Mouse (Mus musculus) thymus, postnatal 36 days (tissue): ENCODE data around the gene Fhad1.
"Not testable (repeated sequence)": the region's sequence is repeated elsewhere in the genome, so short reads cannot be mapped to it uniquely, and the experiment has no call there.

ENCODE experiments used
- DNase-seq, 2 experiments: peaks; one replicate each; pipeline ENCODE4 v3.0.0; 2022; ENCODE audit warnings: mixed read lengths in 2 of 2

The Fhad1 gene

DNA sequence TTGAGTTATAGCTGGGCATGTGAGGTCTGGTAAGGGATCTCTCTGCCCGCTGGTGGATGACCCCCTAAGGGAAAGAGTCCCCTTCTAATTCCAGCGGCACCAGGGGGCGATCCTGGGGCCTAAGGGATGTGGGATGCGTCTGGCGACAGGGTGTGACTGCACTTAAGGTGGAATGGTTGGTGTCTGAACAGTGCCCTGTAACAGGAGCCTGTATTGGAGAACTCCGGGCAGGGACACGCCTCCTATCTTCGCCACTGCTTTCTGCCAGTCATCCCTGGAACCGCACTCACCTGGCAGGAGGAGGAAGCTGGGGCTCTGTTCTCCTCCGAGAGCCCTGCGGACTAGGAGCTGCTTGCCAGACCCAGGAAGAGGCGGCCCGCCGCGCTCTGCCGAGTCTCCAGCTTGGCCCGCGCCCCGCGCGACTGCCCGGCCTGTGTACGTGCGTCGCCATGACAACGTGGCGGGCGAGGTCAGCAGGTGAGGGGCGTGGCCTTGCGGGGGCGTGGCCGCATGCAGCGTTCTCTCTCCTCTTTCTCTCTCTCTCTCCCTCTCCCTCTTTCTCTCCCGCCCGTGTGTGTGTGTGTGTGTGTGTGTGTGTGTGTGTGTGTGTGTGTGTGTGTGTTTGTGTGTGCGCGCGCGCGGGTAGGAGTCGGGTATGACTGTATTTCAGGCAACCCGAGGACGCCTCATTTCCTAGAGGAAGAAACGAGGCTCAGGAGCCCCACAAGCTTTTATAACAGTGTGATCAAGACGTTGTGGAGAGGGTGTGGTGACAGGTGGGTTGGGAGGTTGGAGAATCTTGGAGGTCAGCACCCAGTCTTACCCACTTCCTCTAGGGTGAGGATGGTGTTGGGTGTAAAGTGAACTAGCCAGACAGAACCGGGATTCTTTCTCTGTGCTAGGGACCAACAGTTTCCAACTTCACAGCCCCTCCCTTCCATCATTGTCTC lies at the start of gene Fhad1:
Gene Fhad1, minus strand, starts transcription at position 424 of the 950 bp plus-strand sequence.
- DNase-seq, result peak; percentile 55 to 74

GRCm38 (mm10) chr4:142063057-142063534 lies 48.2 kb upstream of the Fhad1 start:
- no peak for DNase-seq

- no peak for DNase-seq
Measured at GRCm38 (mm10) chr4:142061485-142062240, 46.8 kb upstream of the Fhad1 start.

DNA sequence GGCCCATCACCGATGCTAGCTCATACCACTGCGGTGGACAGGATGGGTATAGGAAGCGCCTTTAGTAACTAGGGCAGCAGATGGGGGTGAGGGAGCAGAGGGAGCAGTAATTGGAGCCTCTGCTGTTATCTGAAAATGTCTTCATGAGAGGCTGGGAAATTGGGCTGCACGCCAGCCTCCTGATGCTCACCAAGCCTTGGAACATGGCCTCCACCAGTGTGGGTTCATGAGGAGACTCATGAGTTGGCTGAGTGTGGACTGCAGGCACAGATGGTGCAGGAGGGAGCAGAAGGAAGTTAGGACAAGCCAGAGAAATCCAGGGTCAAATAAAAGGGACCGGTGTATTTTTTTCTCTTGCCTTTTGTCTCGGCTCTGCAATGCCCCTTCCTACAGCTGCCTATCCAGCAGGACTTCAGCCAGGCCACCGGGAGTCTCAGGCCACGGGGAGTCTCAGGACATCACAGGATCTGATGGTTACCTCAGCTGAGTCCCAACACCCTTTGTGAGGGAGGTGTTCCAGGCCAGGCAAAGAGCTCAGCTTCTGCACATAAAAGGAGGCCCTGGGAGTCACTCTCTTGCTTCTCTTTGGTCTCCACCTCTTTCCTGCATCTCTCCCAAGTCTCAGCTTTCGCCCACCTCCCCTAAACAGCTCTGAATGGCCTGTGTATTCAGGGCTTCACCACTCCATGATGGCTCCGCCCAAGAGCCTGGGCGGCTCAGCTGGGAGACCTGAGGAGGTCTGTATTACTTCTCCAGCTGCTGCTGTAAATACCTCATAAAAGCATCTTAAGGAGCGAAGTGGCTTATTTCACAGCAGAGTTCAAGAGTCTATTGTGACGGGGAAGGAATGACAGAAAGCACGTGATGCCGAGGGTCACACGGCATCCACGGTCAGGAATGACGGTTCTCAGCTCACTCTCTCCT lies 45.8 kb upstream of the Fhad1 start:
- no peak for DNase-seq

GRCm38 (mm10) chr4:142059841-142060193 lies 44.9 kb upstream of the Fhad1 start:
- no peak for DNase-seq

GRCm38 (mm10) chr4:142059113-142059840 lies 44.4 kb upstream of the Fhad1 start:
- DNase-seq, result no peak

DNA sequence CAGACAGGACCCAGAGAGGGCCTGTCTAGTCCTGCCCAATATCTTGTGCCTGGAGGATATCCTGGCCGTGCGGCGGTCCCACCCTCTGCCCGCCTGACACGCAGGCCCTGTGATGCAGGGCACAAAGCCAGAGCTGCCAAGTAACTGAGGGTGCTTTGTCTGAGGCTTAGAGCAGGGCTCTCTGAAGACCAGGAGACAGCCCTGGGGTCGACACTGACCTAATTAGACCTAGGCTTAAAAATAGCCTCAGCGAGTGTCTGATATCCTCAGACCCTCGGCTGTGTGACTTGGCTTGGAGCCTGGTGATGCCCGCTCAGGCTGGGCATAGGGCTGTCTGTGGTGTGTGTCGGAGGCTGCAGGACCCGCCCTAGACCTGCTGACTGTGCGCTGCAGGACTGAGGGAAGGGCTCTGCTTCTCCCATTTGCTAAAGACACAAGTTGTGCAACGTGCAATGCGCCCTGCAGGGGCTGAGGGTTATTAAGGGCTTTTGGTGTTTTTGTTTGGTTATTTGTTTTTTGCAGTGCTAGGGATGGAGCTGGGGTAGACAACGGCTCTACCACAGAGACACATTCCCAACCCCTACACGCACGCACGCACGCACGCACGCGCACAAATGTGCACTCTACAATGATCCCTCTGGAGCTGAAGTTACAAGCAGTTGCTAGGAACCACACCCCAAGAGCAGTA lies 42.8 kb upstream of the Fhad1 start:
- DNase-seq, result no peak

DNA sequence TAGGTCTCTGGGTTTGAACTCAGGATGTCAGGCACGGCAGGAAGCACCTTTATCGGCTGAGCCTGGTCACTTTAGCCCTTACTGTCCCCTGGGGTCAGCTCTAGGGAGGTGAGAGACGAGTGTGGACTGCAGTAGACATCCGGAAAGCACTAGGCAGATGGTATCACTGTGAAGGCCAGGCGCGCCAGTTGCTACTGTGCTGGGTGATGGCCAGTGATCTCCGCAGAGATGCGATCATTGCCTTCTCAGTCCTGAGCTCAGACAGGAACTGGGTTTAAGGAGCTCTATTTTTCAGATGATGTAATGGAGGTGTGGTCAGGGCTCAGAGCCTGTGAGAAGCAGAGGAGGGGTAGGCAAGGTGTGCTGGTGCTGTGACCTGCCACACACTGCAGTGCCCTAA lies 40.7 kb upstream of the Fhad1 start:
- DNase-seq, result no peak

- no peak for DNase-seq
Measured at GRCm38 (mm10) chr4:142054580-142054979, 39.7 kb upstream of the Fhad1 start.

DNA sequence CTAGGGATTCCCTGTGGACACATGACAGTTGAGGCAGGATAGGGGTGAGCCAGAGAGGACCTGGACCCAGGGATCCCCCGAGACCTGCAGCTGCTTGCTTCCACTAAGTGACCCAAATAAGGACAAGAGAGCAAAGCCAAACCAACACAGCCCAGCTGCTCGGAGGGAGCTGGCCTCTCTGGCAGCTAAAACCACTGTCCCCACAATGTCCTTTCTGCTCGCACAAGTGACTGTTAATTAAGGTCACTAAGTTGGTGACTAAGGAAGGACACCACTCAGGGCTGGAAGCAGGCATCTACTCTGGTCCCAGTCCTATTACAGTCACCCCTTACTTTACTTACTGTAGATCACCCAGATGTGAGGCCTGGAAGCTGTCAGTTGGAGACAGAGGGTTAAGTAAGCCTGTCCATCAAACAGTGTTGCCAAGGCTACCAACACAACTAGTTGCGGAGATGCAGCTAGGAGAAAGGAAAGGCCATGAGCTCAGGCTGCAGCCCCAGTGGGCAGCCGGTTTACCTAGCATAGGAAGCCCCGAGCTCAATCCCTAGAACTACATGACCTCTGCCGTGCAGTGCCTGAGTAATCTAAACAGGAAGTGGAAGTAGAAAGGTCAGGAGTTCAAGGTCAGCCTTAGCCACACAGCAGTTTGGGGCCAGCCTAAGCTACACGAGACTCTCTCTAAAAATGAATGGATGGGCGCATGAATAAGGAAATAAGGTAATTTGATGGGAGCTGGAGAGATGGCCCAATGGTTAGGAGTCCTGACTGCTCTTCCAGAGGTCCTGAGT lies 39.0 kb upstream of the Fhad1 start:
- no peak for DNase-seq

GRCm38 (mm10) chr4:142053261-142053660 lies 38.4 kb upstream of the Fhad1 start:
- no peak for DNase-seq

GRCm38 (mm10) chr4:142052391-142053132 lies 37.7 kb upstream of the Fhad1 start:
- DNase-seq, result no peak

DNA sequence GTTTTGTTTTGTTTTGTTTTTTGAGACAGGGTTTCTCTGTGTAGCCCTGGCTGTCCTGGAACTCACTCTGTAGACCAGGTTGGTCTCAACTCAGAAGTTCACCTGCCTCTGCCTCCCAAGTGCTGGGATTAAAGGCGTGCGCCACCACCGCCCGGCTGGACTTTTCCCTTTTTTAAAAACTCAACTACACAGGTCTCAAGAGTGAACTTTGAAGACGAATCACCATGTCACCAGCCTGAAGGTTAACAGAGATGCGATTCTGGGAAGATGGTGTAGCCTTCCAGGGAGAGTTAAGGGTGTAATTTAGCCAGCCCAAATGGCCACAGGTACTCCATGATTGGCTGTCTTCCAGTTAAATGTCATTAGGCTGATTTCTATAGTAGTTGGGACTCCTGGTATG lies 37.0 kb upstream of the Fhad1 start:
- not testable (repeated sequence) for DNase-seq

GRCm38 (mm10) chr4:142049963-142050362 lies 35.1 kb upstream of the Fhad1 start:
- DNase-seq, result no peak

DNA sequence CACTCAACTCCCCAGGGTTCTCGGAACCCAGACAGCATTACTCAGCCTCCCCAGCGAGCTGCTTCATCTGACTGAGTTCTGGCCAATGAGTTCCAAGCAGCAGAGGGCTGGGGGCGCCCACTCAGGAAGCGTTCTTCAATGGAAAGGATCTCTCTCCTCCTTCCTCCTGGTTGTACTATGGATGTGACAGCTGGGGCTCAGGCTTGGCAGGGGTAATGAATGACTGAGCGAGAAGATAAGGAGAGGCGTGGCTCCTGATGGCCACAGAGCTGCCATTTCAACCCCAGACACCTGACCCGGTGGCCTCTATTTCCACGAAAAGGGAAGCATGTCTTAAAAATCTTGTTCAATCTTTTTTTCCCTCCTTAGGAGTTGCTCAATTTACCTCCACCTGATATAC lies 33.5 kb upstream of the Fhad1 start:
- no peak for DNase-seq

DNA sequence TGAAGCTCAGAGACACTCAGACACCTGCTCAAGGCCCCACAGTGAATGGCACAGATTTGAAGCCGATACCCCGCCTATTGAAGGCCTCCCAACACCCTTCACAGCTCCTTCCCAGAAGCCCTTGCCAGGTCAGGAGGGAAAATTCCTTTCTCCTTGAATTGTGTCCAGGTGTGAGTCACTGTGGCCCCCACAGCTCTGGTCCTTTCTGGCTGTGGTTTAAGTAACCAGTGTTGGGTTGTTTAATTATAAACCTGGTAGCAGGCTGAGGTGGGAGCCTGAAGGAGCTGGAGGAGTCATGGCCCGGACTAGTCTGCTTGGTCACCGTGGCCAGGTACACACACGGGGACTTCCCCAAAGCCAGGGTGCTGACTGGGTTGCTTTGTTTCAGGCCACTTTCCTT lies 32.1 kb upstream of the Fhad1 start:
- no peak for DNase-seq

DNA sequence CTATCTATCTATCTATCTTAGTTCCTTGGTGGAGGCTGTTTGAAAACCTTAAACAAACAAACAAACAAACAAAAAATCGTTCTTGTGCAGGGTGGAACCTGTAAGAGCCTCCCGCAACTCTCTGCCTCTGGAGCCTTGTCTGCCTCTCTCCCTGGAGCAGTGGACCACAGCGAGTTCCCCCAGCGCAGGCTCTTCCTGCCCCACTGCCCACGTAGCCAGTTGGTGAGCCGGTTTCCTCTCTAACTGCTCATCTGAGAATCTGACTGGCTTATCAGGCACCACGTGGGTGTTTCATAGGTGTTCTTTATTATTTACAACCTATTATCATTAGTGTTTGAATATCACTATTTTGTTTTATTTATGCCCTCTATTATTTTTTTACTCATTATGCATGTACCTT lies 31.6 kb upstream of the Fhad1 start:
- no peak for DNase-seq

- DNase-seq, result no peak
Measured at GRCm38 (mm10) chr4:142045595-142046163, 30.8 kb upstream of the Fhad1 start.

DNA sequence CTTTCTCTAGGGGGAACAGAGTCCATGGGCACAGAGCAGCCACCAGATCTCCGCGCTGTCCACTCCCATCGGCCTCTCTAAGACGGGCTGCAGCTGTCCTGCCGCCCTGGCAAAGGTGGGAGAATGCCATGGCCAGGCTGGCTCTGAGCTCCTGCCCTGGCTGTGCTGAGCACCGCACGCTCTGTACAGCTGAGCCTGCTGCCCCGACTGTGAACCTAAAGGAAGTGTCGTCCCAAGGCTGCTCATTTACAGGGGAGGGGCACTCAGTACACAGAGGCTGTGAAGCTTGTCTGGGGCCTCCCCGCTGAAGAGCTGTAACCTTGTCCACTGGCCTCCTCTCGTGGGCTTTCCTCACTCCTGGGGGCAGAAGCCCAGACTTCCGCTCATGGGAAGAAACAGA lies 29.6 kb upstream of the Fhad1 start:
- DNase-seq, result no peak
